Mouse (Mus musculus) liver, postnatal 0 days (tissue): ENCODE measurements around the gene Pnpla2.

Experiments
- CTCF ChIP-seq: sonication (generic); IDR thresholded peaks from 2 replicates; pipeline ENCODE4 v1.5.1; 2016; ENCODE audit warnings: antibody characterized with exemption, low read depth
- EP300 ChIP-seq: IDR thresholded peaks from 2 replicates; pipeline ENCODE4 v1.6.1; 2016; ENCODE audit warnings: antibody characterized with exemption, low read depth, mild to moderate bottlenecking

DNA sequence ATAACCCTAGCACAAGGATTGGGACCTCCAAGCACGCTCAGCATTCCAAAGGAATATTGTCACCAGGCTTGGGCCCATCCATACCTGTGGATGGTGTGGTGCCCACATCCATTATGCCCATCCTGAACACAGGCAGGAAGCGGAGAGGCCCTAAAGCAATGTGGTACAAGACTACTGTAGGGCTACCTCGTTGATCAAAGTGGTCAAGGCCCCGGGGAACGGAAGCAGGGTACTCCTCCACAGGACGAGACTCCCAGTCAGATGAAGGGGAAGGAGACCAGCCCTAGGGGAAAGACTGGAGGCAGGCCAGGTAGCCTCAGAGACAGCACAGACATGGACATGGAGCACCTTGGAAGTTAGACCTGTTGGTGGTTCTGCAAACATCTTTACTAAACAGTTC, 17.8 kb downstream of the Pnpla2 start:
- TF ChIP-seq CTCF (no peak), EP300 (no peak)
